Mouse (Mus musculus) forebrain, embryonic 16.5 days (tissue): ENCODE results near the gene Spata32. TPM values are rescaled to one million over a fixed set of nuclear protein-coding genes. Genes with fewer than 3 reads are reported as not detected.

Experiments
- ATAC-seq: fragments of 200-750 bp; cut with Nextera tagmentation; 2 replicates; pipeline ENCODE4 v1.8.0; 2017; ENCODE audit warnings: mild to moderate bottlenecking, moderate library complexity
- H3K27ac ChIP-seq: fragments of 300-500 bp; sonication (generic); 2 replicates; pipeline ENCODE4 v1.5.1; 2014; ENCODE audit warnings: low read length, control low read depth
- H3K27me3 ChIP-seq: fragments of 300-500 bp; sonication (generic); replicated peaks from 2 replicates; pipeline ENCODE4 v1.6.1; 2014; ENCODE audit warnings: low read length; ENCODE audit not compliant: control insufficient read depth, insufficient read depth
- H3K36me3 ChIP-seq: fragments of 300-500 bp; sonication (generic); 2 replicates; pipeline ENCODE4 v1.6.1; 2014; ENCODE audit not compliant: control insufficient read depth, insufficient read depth
- H3K4me1 ChIP-seq: fragments of 300-500 bp; sonication (generic); replicated peaks from 2 replicates; pipeline ENCODE4 v1.6.1; 2014; ENCODE audit warnings: low read length; ENCODE audit not compliant: control insufficient read depth, insufficient read depth
- H3K4me2 ChIP-seq: fragments of 300-500 bp; sonication (generic); 2 replicates; pipeline ENCODE4 v1.6.1; 2014; ENCODE audit warnings: mild to moderate bottlenecking, low read length, control low read depth
- H3K4me3 ChIP-seq: fragments of 300-500 bp; sonication (generic); replicated peaks from 2 replicates; pipeline ENCODE4 v1.5.1; 2014; ENCODE audit warnings: mild to moderate bottlenecking, low read length, control low read depth
- H3K9ac ChIP-seq: fragments of 300-500 bp; sonication (generic); replicated peaks from 2 replicates; pipeline ENCODE4 v1.6.1; 2014; ENCODE audit warnings: low read depth, low read length, control low read depth
- H3K9me3 ChIP-seq: fragments of 300-500 bp; sonication (generic); 2 replicates; pipeline ENCODE4 v1.6.1; 2016; ENCODE audit warnings: low read length; ENCODE audit not compliant: control insufficient read depth
- WGBS: fragments of 180-500 bp; shearing (Covaris S2); extraction: QIAGEN DNeasy Blood & Tissue Kit; methylation state at CpG from one replicate; pipeline ENCODE4 v1.1.7; 2014; 5-methylcytosine and 5-hydroxymethylcytosine counted together
- polyA plus RNA-seq: library from polyadenylated mRNA; unstranded; fragments of >200 nt; fragmentation: Nextera tagmentation; extraction: Ambion mirVana; gene quantifications from 2 replicates; pipeline ENCODE4 v1.2.1, GENCODE M21; 2015

The Spata32 gene
- polyA plus RNA-seq, 1 experiment from 2014 or later = not detected

- Histone ChIP-seq H3K27ac (no peak overlapping the region), H3K9me3 (no peaks in the 10 kb centered on the region), H3K9ac (no peak overlapping the region), H3K4me1 (peaks cover 5% of the 10 kb centered on the region), H3K27me3 (no peaks in the 10 kb centered on the region), H3K4me2 (no peak overlapping the region), H3K36me3 (no peaks in the 10 kb centered on the region), H3K4me3 (no peak overlapping the region)
- ATAC-seq = no peak
- 97% methylated on average over 5 of the region's 5 CpGs for WGBS
Measured at GRCm38 (mm10) chr11:103219259-103219658, 1.0 kb upstream of the Spata32 start.

DNA sequence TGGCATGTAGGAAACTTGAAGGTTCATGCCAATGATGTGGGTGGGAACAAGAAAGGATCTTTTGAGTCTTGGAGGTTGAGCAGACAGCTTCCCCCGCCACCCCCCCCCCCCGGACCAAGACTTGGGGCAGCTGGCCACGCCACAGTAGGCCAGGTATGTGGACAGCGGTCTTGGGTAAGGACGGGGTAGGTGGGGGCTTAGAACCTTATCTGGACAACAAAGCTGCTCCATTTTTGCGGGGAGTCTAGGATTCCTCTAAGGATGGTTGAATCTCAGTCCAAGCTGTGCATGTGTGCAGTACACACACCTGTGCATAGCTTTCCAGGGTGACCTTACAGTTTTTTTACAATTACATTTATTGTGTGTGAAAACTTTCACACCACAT lies 277 bp upstream of the Spata32 start:
- ATAC-seq = peak; percentile 3; the same call in 1 of the 2 replicates
- H3K4me1 ChIP-seq = peaks cover 5% of the 10 kb centered on the region
- H3K4me3 ChIP-seq = peak overlapping the region; percentile 60
- H3K9me3 ChIP-seq = no peaks in the 10 kb centered on the region
- peak overlapping the region; percentile 100 for H3K4me2 ChIP-seq
- H3K27me3 ChIP-seq = no peaks in the 10 kb centered on the region
- WGBS = 18% methylated on average over 6 of the region's 6 CpGs
- no peaks in the 10 kb centered on the region for H3K36me3 ChIP-seq
- peak overlapping the region; percentile 81 for H3K9ac ChIP-seq
- peak overlapping the region; percentile 61 for H3K27ac ChIP-seq

- H3K4me3 ChIP-seq = no peak overlapping the region
- H3K27me3 ChIP-seq = no peaks in the 10 kb centered on the region
- no peak overlapping the region for H3K4me2 ChIP-seq
- H3K27ac ChIP-seq = no peak overlapping the region
- no peak overlapping the region for H3K9ac ChIP-seq
- H3K9me3 ChIP-seq = no peaks in the 10 kb centered on the region
- H3K36me3 ChIP-seq = no peaks in the 10 kb centered on the region
- no peak for ATAC-seq
- 90% methylated on average over 1 of the region's 1 CpGs for WGBS
- peaks cover 5% of the 10 kb centered on the region for H3K4me1 ChIP-seq
Measured at GRCm38 (mm10) chr11:103215355-103215754, 2.9 kb downstream of the Spata32 start.

GRCm38 (mm10) chr11:103213712-103214111 lies 4.5 kb downstream of the Spata32 start:
- Histone ChIP-seq H3K9me3 (no peaks in the 10 kb centered on the region), H3K9ac (no peak overlapping the region), H3K36me3 (no peaks in the 10 kb centered on the region), H3K4me1 (peaks cover 5% of the 10 kb centered on the region), H3K27me3 (no peaks in the 10 kb centered on the region), H3K27ac (no peak overlapping the region), H3K4me2 (no peak overlapping the region), H3K4me3 (no peak overlapping the region)
- 86% methylated on average over 5 of the region's 5 CpGs for WGBS
- no peak for ATAC-seq

DNA sequence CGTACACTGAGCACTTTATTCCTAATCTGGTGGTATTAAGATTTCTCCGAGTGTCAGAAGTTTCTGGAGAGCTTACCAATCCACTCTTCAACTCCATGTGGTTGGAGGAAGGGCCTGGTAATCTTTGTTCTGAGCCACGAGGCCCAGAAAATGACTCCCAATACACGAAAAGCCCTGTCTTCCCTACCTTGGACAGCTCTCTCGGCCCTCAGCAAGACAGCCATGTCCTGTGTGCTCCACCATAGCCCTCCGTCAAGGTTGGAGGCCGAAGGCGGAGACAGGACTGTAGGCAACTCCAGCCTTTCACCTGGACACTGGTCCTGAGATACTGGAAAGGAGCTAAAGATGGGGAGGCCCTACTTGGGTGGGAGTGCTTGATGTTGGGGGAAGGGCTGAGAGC lies 7.9 kb downstream of the Spata32 start:
- no peaks in the 10 kb centered on the region for H3K36me3 ChIP-seq
- no peak overlapping the region for H3K4me3 ChIP-seq
- ATAC-seq = no peak
- no peak overlapping the region for H3K9ac ChIP-seq
- H3K4me1 ChIP-seq = no peaks in the 10 kb centered on the region
- 79% methylated on average over 8 of the region's 8 CpGs for WGBS
- H3K4me2 ChIP-seq = no peak overlapping the region
- H3K27me3 ChIP-seq = no peaks in the 10 kb centered on the region
- no peaks in the 10 kb centered on the region for H3K9me3 ChIP-seq
- no peak overlapping the region for H3K27ac ChIP-seq

- Histone ChIP-seq H3K4me2 (no peak within 1 kb of the TSS), H3K27ac (no peak within 1 kb of the TSS), H3K36me3 (no peaks in the 10 kb centered on the region), H3K4me3 (no peak within 1 kb of the TSS), H3K9me3 (no peaks in the 10 kb centered on the region), H3K9ac (no peak within 1 kb of the TSS), H3K27me3 (no peaks in the 10 kb centered on the region), H3K4me1 (no peaks in the 10 kb centered on the region)
- no peak for ATAC-seq
- WGBS = 87% methylated on average over 3 of the region's 3 CpGs
Measured at GRCm38 (mm10) chr11:103208458-103208857, 9.8 kb downstream of the Spata32 start, which contains the start of gene 1700023F06Rik. Gene 1700023F06Rik (minus strand): TSS chr11:103208558.

DNA sequence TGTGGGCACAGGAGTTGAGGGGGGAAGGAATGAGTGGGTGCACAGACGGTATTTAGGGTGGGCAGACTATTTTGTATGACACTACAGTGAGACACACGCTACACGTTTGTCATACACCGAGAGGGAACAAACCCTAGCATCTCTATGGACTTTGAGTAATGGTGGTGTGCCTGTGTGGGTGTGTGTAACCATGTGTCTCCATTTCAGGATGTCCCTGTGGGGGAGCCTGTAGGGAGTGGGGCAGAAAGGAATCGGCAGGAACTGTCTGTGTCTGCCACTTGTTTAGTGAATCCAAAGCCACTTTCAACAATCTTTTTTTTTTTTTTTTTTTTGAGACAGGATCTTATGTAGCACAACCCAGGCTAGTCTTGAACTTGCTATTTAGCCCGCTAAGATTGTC lies 12.0 kb downstream of the Spata32 start:
- no peak overlapping the region for H3K4me3 ChIP-seq
- H3K4me1 ChIP-seq = peaks cover 11% of the 10 kb centered on the region
- no peak overlapping the region for H3K9ac ChIP-seq
- no peak for ATAC-seq
- H3K4me2 ChIP-seq = no peak overlapping the region
- no peak overlapping the region for H3K27ac ChIP-seq
- 89% methylated on average over 6 of the region's 6 CpGs for WGBS
- H3K27me3 ChIP-seq = no peaks in the 10 kb centered on the region
- H3K9me3 ChIP-seq = no peaks in the 10 kb centered on the region
- no peaks in the 10 kb centered on the region for H3K36me3 ChIP-seq

DNA sequence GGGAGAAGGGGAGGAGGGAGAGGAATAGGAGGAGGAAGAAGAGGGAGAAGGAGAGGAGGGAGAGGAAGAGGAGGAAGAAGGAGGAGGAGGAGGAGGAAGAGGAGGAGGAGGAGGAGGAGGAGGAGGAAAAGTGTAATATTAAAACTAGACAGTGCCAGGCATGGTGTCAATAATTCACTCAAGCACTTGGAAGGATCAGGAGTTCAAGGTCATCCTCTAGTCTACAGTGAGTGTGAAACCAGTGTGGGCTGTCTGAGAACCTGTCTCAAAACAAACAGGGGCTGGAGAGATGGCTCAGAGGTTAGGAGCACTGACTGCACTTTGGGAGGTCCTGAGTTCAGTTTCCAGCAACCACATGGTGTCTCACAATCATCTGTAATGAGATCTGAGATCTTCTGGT lies 15.9 kb downstream of the Spata32 start:
- ATAC-seq = no peak
- peaks cover 32% of the 10 kb centered on the region for H3K4me1 ChIP-seq

GRCm38 (mm10) chr11:103201664-103202063 lies 16.6 kb downstream of the Spata32 start:
- H3K4me3 ChIP-seq = no peak overlapping the region
- no peaks in the 10 kb centered on the region for H3K9me3 ChIP-seq
- ATAC-seq = peak; percentile 65
- no peaks in the 10 kb centered on the region for H3K36me3 ChIP-seq
- WGBS = 5% methylated on average over 6 of the region's 6 CpGs
- H3K9ac ChIP-seq = peak overlapping the region; percentile 10; the same call in 1 of the 2 replicates
- H3K4me2 ChIP-seq = no peak overlapping the region
- H3K4me1 ChIP-seq = peaks cover 32% of the 10 kb centered on the region
- H3K27ac ChIP-seq = peak overlapping the region; percentile 5; the same call in 1 of the 2 replicates
- H3K27me3 ChIP-seq = peaks cover 18% of the 10 kb centered on the region

More for the DNA sequence above, 15.9 kb downstream of the Spata32 start:
- H3K27me3 ChIP-seq = peaks cover 10% of the 10 kb centered on the region; the same call in 1 of the 2 replicates
- no peak overlapping the region for H3K4me2 ChIP-seq
- H3K36me3 ChIP-seq = no peaks in the 10 kb centered on the region
- H3K9ac ChIP-seq = no peak overlapping the region
- H3K4me3 ChIP-seq = no peak overlapping the region
- no peak overlapping the region for H3K27ac ChIP-seq
- H3K9me3 ChIP-seq = no peaks in the 10 kb centered on the region
